Mouse (Mus musculus) MEL (cell line): ENCODE measurements around the gene E130114P18Rik.

Experiments
- CTCF ChIP-seq, 3 experiments: IDR thresholded peaks in 2 of 3; conservative IDR thresholded peaks in 1 of 3; 2 replicates each; pipeline ENCODE4 v1.5.1; 2011 to 2012; ENCODE audit warnings: low read length in 3 of 3, low read depth in 2 of 3, mild to moderate bottlenecking in 2 of 3, improper control_type of control experiment in 1 of 3, inconsistent platforms in 1 of 3, mixed read lengths in 1 of 3, moderate library complexity in 1 of 3; ENCODE audit not compliant: control insufficient read depth in 1 of 3, insufficient read depth in 1 of 3, poor library complexity in 1 of 3, severe bottlenecking in 1 of 3
- NELFE ChIP-seq: IDR thresholded peaks from 2 replicates; pipeline ENCODE4 v1.6.1; 2011; ENCODE audit warnings: low read depth, low read length, improper control_type of control experiment
- ZC3H11A ChIP-seq: IDR thresholded peaks from 2 replicates; pipeline ENCODE4 v1.6.1; 2012; ENCODE audit warnings: low read depth, mild to moderate bottlenecking, inconsistent platforms, low read length, improper control_type of control experiment
- ZKSCAN1 ChIP-seq: IDR thresholded peaks from 2 replicates; pipeline ENCODE4 v1.6.1; 2012; ENCODE audit warnings: low read depth, mild to moderate bottlenecking, inconsistent platforms, low read length, improper control_type of control experiment, moderate library complexity

DNA sequence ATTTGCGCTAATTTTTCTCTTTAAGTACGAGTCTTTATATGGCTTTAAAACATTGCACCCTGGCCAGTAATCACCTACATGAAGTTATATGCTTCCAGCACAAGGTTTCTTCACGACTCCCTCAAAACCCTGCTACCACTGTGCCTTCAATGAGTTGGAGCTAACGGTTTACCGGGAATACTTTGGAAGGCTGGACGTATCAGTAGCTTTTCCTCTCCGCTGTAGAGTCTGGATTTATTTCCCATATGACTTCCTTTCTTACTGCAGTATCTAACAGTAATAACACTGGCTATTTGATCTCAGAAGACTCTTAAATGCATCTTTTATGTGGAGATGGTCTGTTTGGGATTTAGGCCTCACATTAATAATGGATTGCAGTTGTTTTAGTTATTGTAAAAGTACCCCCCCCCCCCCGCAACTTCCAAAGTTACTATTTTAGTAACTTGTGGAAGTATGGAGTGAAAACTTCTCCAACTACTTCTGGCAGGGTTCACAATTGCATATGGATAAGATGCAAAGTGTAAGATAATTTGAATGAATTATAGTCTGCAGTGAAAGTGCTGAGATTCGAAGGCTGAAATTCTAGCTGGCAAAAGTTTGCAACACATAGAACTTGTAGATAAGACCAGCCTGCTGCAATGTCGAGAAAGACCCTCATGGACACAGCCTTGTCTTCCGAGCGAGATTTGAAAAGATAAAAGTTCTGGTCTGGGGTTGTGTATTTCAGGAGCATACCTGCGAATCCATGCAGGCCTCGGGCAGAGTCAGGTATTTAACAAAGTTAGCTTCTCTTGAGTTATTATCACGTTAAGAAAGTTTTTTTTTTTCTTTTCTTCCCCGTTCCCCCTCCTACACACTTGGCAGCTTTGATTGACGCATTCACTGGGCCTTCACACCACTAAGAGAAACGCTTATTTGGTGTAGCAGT, 1.4 kb upstream of the E130114P18Rik start:
- TF ChIP-seq ZKSCAN1 (no peak; the same call in 1 of the 2 replicates), CTCF (IDR thresholded peaks at IDR 0.05 in 2 of 3, conservative IDR thresholded peaks at IDR 0.05 in 1 of 3; ENCODE audit: control insufficient read depth in 1 of 3, insufficient read depth in 1 of 3, low read depth in 2 of 3, low read length in 3 of 3, poor library complexity in 1 of 3, severe bottlenecking in 1 of 3) (no peak), ZC3H11A (no peak), NELFE (no peak)
